Mouse (Mus musculus) heart, adult 9 months (tissue): ENCODE measurements around the gene Osmr.

Experiments used
- DNase-seq, 2 experiments: peaks; one replicate each; pipeline ENCODE4 v3.0.0; 2022; ENCODE audit warnings: low spot score in 2 of 2

Osmr gene

GRCm38 (mm10) chr15:6874601-6875019 lies at the start of gene Osmr:
Gene Osmr (minus strand): TSS chr15:6874969.
- no peak for DNase-seq

GRCm38 (mm10) chr15:6919406-6919805 lies 44.6 kb upstream of the Osmr start:
- no peak for DNase-seq

GRCm38 (mm10) chr15:6914163-6914562 lies 39.4 kb upstream of the Osmr start:
- peak in 1 of 2 experiments; percentile 29 for DNase-seq

GRCm38 (mm10) chr15:6909669-6910068 lies 34.9 kb upstream of the Osmr start:
- peak; percentile 90 to 93 for DNase-seq

- DNase-seq: no peak
Measured at GRCm38 (mm10) chr15:6909084-6909483, 34.3 kb upstream of the Osmr start.

- DNase-seq: peak; percentile 39 to 49
Measured at GRCm38 (mm10) chr15:6908601-6909000, 33.8 kb upstream of the Osmr start.

- no peak for DNase-seq
Measured at GRCm38 (mm10) chr15:6906260-6907047, 31.7 kb upstream of the Osmr start.

- DNase-seq: no peak
Measured at GRCm38 (mm10) chr15:6905726-6906125, 31.0 kb upstream of the Osmr start.

GRCm38 (mm10) chr15:6903286-6903975 lies 28.7 kb upstream of the Osmr start:
- DNase-seq: no peak

- no peak for DNase-seq
Measured at GRCm38 (mm10) chr15:6901982-6902639, 27.3 kb upstream of the Osmr start.

- DNase-seq: no peak
Measured at GRCm38 (mm10) chr15:6901236-6901635, 26.5 kb upstream of the Osmr start.

- DNase-seq: no peak
Measured at GRCm38 (mm10) chr15:6884260-6884659, 9.5 kb upstream of the Osmr start.

GRCm38 (mm10) chr15:6883816-6884215 lies 9.0 kb upstream of the Osmr start:
- DNase-seq: peak in 1 of 2 experiments; percentile 55

GRCm38 (mm10) chr15:6883091-6883490 lies 8.3 kb upstream of the Osmr start:
- no peak for DNase-seq

GRCm38 (mm10) chr15:6882180-6882579 lies 7.4 kb upstream of the Osmr start:
- no peak for DNase-seq

- no peak for DNase-seq
Measured at GRCm38 (mm10) chr15:6881211-6881610, 6.4 kb upstream of the Osmr start.

GRCm38 (mm10) chr15:6873807-6874600 lies 765 bp downstream of the Osmr start:
- DNase-seq: peak; percentile 91 to 92

- peak in 1 of 2 experiments; percentile 36 for DNase-seq
Measured at GRCm38 (mm10) chr15:6873154-6873806, 1.5 kb downstream of the Osmr start.

- DNase-seq: peak; percentile 35 to 43
Measured at GRCm38 (mm10) chr15:6871621-6872359, 3.0 kb downstream of the Osmr start.

- DNase-seq: no peak
Measured at GRCm38 (mm10) chr15:6866888-6867287, 7.9 kb downstream of the Osmr start.
